In the genomic region with DNA sequence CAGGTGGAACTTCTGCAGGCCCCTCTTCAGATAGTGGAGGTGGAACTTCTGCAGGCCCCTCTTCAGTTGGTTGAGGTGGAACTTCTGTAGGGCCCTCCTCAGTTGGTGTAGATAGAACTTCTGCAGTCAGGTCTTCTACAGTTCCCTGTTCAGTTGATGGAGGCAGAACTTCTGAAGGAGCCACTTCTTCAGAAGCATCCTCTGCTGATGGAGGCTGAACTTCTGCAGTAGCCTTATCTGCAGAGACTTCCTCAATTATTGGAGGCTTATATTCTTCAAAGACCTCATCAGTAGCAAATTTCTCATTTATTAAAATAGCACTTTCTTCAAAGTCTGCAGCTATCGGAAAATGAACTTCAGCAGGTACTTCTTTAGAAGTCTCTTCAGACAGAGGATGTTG, we compare ENCODE assay signal across 25 mouse cellular contexts. TPM values are rescaled to one million over a fixed set of nuclear protein-coding genes. Genes with fewer than 3 reads are reported as not detected.
"Had no signal": no experiment of that assay in that cellular context is flagged by ENCODE, and none has a peak within 500 bp of the region (broad histone marks: within the 10 kb centered on the region; RNA-seq: fewer than 3 reads in every experiment).

No protein-coding gene starts in this region.

- H3K27me3 ChIP-seq: neural tube, embryonic 12.5 days; neural tube, embryonic 13.5 days; neural tube, embryonic 15.5 days; stomach, embryonic 15.5 days had no signal

- DNase-seq: retina, postnatal 1 day; right cerebral cortex, adult 18-20 months; right cerebral cortex, postnatal 14 days; right cerebral cortex, postnatal 25 days; spleen, adult 18-20 months; thymus, adult 18-20 months; thymus, adult 2 months; thymus, postnatal 14 days; thymus, postnatal 25 days; thymus, postnatal 36 days; thymus, postnatal 4 days had no signal

- H3K9ac ChIP-seq: neural tube, embryonic 12.5 days; neural tube, embryonic 13.5 days; neural tube, embryonic 15.5 days; stomach, embryonic 15.5 days had no signal

- H3K4me1 ChIP-seq: neural tube, embryonic 12.5 days; neural tube, embryonic 13.5 days; neural tube, embryonic 15.5 days; stomach, embryonic 15.5 days had no signal

- H3K4me3 ChIP-seq: neural tube, embryonic 12.5 days; neural tube, embryonic 13.5 days; neural tube, embryonic 15.5 days; stomach, embryonic 15.5 days had no signal

- H3K27ac ChIP-seq: neural tube, embryonic 12.5 days; neural tube, embryonic 13.5 days; neural tube, embryonic 15.5 days; stomach, embryonic 15.5 days; stomach, postnatal 0 days had no signal

- H3K9me3 ChIP-seq: neural tube, embryonic 12.5 days; neural tube, embryonic 13.5 days; neural tube, embryonic 15.5 days; stomach, embryonic 15.5 days had no signal

- H3K36me3 ChIP-seq: neural tube, embryonic 12.5 days; neural tube, embryonic 13.5 days; neural tube, embryonic 15.5 days; stomach, embryonic 15.5 days had no signal

RNA-seq across cellular contexts. Expression of gene Fscb, which starts 1.4 kb away (rescaled TPM):
- total RNA-seq: neutrophil, adult 5-6 weeks had no signal
- polyA plus RNA-seq: neural tube, embryonic 11.5 days; neural tube, embryonic 12.5 days; neural tube, embryonic 13.5 days; neural tube, embryonic 14.5 days; neural tube, embryonic 15.5 days; small intestine, adult 2 months; spleen, adult 2 months; stomach, embryonic 14.5 days; stomach, embryonic 15.5 days; stomach, embryonic 16.5 days; stomach, postnatal 0 days; thymus, adult 2 months; thymus, postnatal 0 days; urinary bladder, adult 2 months had no signal
